Comparison of ENCODE assay signal across 22 mouse cellular contexts in genomic region chr11:58059752-58060151, GRCm38 (mm10). TPM values are rescaled to one million over a fixed set of nuclear protein-coding genes. Genes with fewer than 3 reads are reported as not detected.
DNase-seq lines count a peak whose midpoint lies in the region; ATAC-seq and TF ChIP-seq lines count a peak whose summit lies in the region.
"Not testable (repeated sequence)": the region's sequence is repeated elsewhere in the genome, so short reads cannot be mapped to it uniquely, and the experiment has no call there.
"Had no signal": no experiment of that assay in that cellular context is flagged by ENCODE, and none has a peak within 500 bp of the region (broad histone marks: within the 10 kb centered on the region; RNA-seq: fewer than 3 reads in every experiment).

No protein-coding gene starts in this region.

- not testable (repeated sequence) for H3K4me1 ChIP-seq in embryonic facial prominence, embryonic 12.5 days; intestine, embryonic 14.5 days (replicated peaks; ENCODE audit: control insufficient read depth, insufficient read depth, low read length); kidney, postnatal 0 days (replicated peaks; ENCODE audit: insufficient read depth, low read length)
- peaks cover 14% of the 10 kb centered on the region; the same call in 1 of the 2 replicates for H3K4me1 ChIP-seq in liver, embryonic 12.5 days

- WGBS in embryonic facial prominence, embryonic 12.5 days = 92% methylated on average over 7 of the region's 7 CpGs
- WGBS in intestine, embryonic 14.5 days = 94% methylated on average over 7 of the region's 7 CpGs
- WGBS in kidney, postnatal 0 days = 96% methylated on average over 7 of the region's 7 CpGs
- WGBS in liver, embryonic 12.5 days (ENCODE audit: insufficient replicate concordance) = 86% methylated on average over 7 of the region's 7 CpGs

- not testable (repeated sequence) for H3K27me3 ChIP-seq in embryonic facial prominence, embryonic 12.5 days; intestine, embryonic 14.5 days (replicated peaks; ENCODE audit: control insufficient read depth, insufficient read depth, low read length); kidney, postnatal 0 days (ENCODE audit: insufficient read depth, low read length); liver, embryonic 12.5 days (replicated peaks)

- not testable (repeated sequence) for H3K9me3 ChIP-seq in embryonic facial prominence, embryonic 12.5 days; intestine, embryonic 14.5 days (ENCODE audit: control insufficient read depth, low read length); kidney, postnatal 0 days (replicated peaks; ENCODE audit: low read length); liver, embryonic 12.5 days (replicated peaks)

- H3K27ac ChIP-seq in embryonic facial prominence, embryonic 12.5 days; intestine, embryonic 14.5 days (ENCODE audit: low read depth); kidney, postnatal 0 days; liver, embryonic 12.5 days: not testable (repeated sequence)

- DNase-seq in adrenal gland, adult 8-10 months = peak; percentile 40
- DNase-seq in adrenal gland, postnatal 36 days = peak; percentile 67 to 72
- not testable (repeated sequence) for DNase-seq in intestine, embryonic 14.5 days (ENCODE audit: low spot score); kidney, postnatal 0 days (ENCODE audit: low spot score)
- peak; percentile 56 for DNase-seq in ovary, adult 18-20 months (ENCODE audit: low spot score)

- not testable (repeated sequence) for H3K4me2 ChIP-seq in embryonic facial prominence, embryonic 12.5 days (replicated peaks); intestine, embryonic 14.5 days (ENCODE audit: low read length); kidney, postnatal 0 days (ENCODE audit: low read length); liver, embryonic 12.5 days

- H3K36me3 ChIP-seq in embryonic facial prominence, embryonic 12.5 days = peaks cover 46% of the 10 kb centered on the region
- peaks cover 57% of the 10 kb centered on the region for H3K36me3 ChIP-seq in intestine, embryonic 14.5 days (ENCODE audit: control insufficient read depth, insufficient read depth, low read length)
- peaks cover 41% of the 10 kb centered on the region for H3K36me3 ChIP-seq in kidney, postnatal 0 days (ENCODE audit: insufficient read depth, low read length)
- peaks cover 82% of the 10 kb centered on the region for H3K36me3 ChIP-seq in liver, embryonic 12.5 days

- not testable (repeated sequence) for H3K4me3 ChIP-seq in embryonic facial prominence, embryonic 12.5 days; intestine, embryonic 14.5 days (ENCODE audit: low read depth, low read length); kidney, postnatal 0 days (replicated peaks; ENCODE audit: low read depth, low read length); liver, embryonic 12.5 days

- TF ChIP-seq CTCF in kidney, postnatal 0 days (IDR thresholded peaks at IDR 0.05; ENCODE audit: low read depth) = not testable (repeated sequence)

- peak; percentile 70; the same call in 1 of the 2 replicates for ATAC-seq in embryonic facial prominence, embryonic 12.5 days (ENCODE audit: insufficient number of reproducible peaks, insufficient read depth, low FRiP score, low TSS enrichment)
- ATAC-seq in intestine, embryonic 14.5 days (replicated peaks; ENCODE audit: low FRiP score, low TSS enrichment, low read depth) = peak; percentile 44
- ATAC-seq in kidney, postnatal 0 days (replicated peaks; ENCODE audit: low FRiP score, low read depth) = 0 out of 2 replicates have a peak, but pooled peaks have one; percentile 14
- ATAC-seq in liver, embryonic 12.5 days = peak; percentile 50

- not testable (repeated sequence) for H3K9ac ChIP-seq in embryonic facial prominence, embryonic 12.5 days; intestine, embryonic 14.5 days (ENCODE audit: low read length); kidney, postnatal 0 days (ENCODE audit: low read depth, low read length); liver, embryonic 12.5 days

RNA-seq across cellular contexts. Expression of gene Gm12248, which starts 33.2 kb away (rescaled TPM):
- total RNA-seq in adrenal gland, adult 8-10 months (2022) = 1 to 10 TPM in 1 of 4 experiments, not detected in 3; 3.1 TPM
- 1 to 10 TPM in 1 of 2 experiments, not detected in 1; 1.0 TPM for total RNA-seq in adrenal gland, postnatal 36 days (2021)
- polyA plus RNA-seq in embryonic facial prominence, embryonic 12.5 days (2016; fragmentation: Nextera tagmentation; extraction: Ambion mirVana) = not detected in 2 replicates
- polyA plus RNA-seq in intestine, embryonic 14.5 days (2014; fragmentation: Nextera tagmentation; extraction: Ambion mirVana) = not detected in 2 replicates
- polyA plus RNA-seq in kidney, postnatal 0 days (2015; fragmentation: Nextera tagmentation; extraction: Ambion mirVana) = not detected in 2 replicates
- not detected in 2 replicates for polyA plus RNA-seq in liver, embryonic 12.5 days (2016; fragmentation: Nextera tagmentation; extraction: Ambion mirVana)
- total RNA-seq: CH12.LX; gastrocnemius, adult 2 months; gastrocnemius, postnatal 25 days; heart, adult 8-10 months; heart, postnatal 36 days had no signal
- polyA plus RNA-seq: brain, embryonic 14.5 days; embryonic facial prominence, embryonic 15.5 days; erythroblast, embryonic 14.5 days; forebrain, embryonic 10.5 days; forebrain, embryonic 14.5 days; heart, embryonic 13.5 days; heart, postnatal 0 days; hindbrain, embryonic 11.5 days; intestine, postnatal 0 days; Patski had no signal

RNA-seq across cellular contexts. Expression of gene Cnot8, which starts 44.2 kb away (rescaled TPM):
- total RNA-seq in adrenal gland, adult 8-10 months (2022) = 10 to 100 TPM; 55.0 to 59.3 (median 56.6) TPM
- total RNA-seq in adrenal gland, postnatal 36 days (2021) = 10 to 100 TPM; 44.0 to 63.7 TPM
- 103 TPM in 2 replicates for polyA plus RNA-seq in embryonic facial prominence, embryonic 12.5 days (2016; fragmentation: Nextera tagmentation; extraction: Ambion mirVana)
- 86.8 and 91.1 TPM in 2 replicates for polyA plus RNA-seq in intestine, embryonic 14.5 days (2014; fragmentation: Nextera tagmentation; extraction: Ambion mirVana)
- polyA plus RNA-seq in kidney, postnatal 0 days (2015; fragmentation: Nextera tagmentation; extraction: Ambion mirVana) = 69.9 and 74.8 TPM in 2 replicates
- 50.5 and 51.8 TPM in 2 replicates for polyA plus RNA-seq in liver, embryonic 12.5 days (2016; fragmentation: Nextera tagmentation; extraction: Ambion mirVana)

RNA-seq across cellular contexts. Expression of gene Larp1, which starts 50.9 kb away (rescaled TPM):
- total RNA-seq in adrenal gland, adult 8-10 months (2022) = 100 to 1,000 TPM in 3 of 4 experiments, 10 to 100 TPM in 1; 95.7 to 109 (median 104) TPM
- total RNA-seq in adrenal gland, postnatal 36 days (2021) = 100 to 1,000 TPM; 102 to 112 TPM
- polyA plus RNA-seq in embryonic facial prominence, embryonic 12.5 days (2016; fragmentation: Nextera tagmentation; extraction: Ambion mirVana) = 17.5 and 23.7 TPM in 2 replicates
- 25.2 and 25.5 TPM in 2 replicates for polyA plus RNA-seq in intestine, embryonic 14.5 days (2014; fragmentation: Nextera tagmentation; extraction: Ambion mirVana)
- 12.9 and 14.0 TPM in 2 replicates for polyA plus RNA-seq in kidney, postnatal 0 days (2015; fragmentation: Nextera tagmentation; extraction: Ambion mirVana)
- polyA plus RNA-seq in liver, embryonic 12.5 days (2016; fragmentation: Nextera tagmentation; extraction: Ambion mirVana) = 41.6 and 42.4 TPM in 2 replicates

Comparison
In these comparisons a context has a peak if more than half of its experiments do, and no peak if none do; other contexts are left out.
1. ATAC-seq: peak in every context shown above with its lines; median percentile 70 in embryonic facial prominence, embryonic 12.5 days; 50 in liver, embryonic 12.5 days; 44 in intestine, embryonic 14.5 days; 14 in kidney, postnatal 0 days.